Mouse (Mus musculus): ENCODE measurements around the gene Zfp995.
A peak's percentile ranks its signal among the peaks of the same experiment; 100 is the strongest.

Gene Zfp995

GRCm38 (mm10) chr17:21909456-21910052 lies at the start of gene Zfp995:
Gene Zfp995 (minus strand): TSS chr17:21909926.
- DNase-seq = peak; percentile 80

GRCm38 (mm10) chr17:21909039-21909438 lies 687 bp downstream of the Zfp995 start:
- no peak for DNase-seq

- DNase-seq = no peak
Measured at GRCm38 (mm10) chr17:21871256-21871655, 38.5 kb downstream of the Zfp995 start.

GRCm38 (mm10) chr17:21846322-21846582 lies 63.5 kb downstream of the Zfp995 start:
- DNase-seq = peak; percentile 3

GRCm38 (mm10) chr17:21845545-21846321 lies 64.0 kb downstream of the Zfp995 start, which contains the start of gene Zfp820:
Gene Zfp820 (minus strand): TSS chr17:21845772.
- peak; percentile 81 for DNase-seq

GRCm38 (mm10) chr17:21838510-21838909 lies 71.2 kb downstream of the Zfp995 start:
- no peak for DNase-seq

Data from lung, postnatal 10 days (tissue).